Mouse (Mus musculus) hindbrain, embryonic 15.5 days (tissue): ENCODE measurements at regions not wholly inside any gene's neighbourhood (a gene's known extent, or its start where the extent isn't known, plus 50 kb on each side); places are given as distances from the start of the nearest gene placed in this dataset.

ENCODE experiments used
- ATAC-seq: fragments of 200-750 bp; cut with Nextera tagmentation; 2 replicates; pipeline ENCODE4 v1.8.0; 2017; ENCODE audit warnings: low read depth, moderate number of reproducible peaks, moderate TSS enrichment; ENCODE audit not compliant: low FRiP score
- H3K27ac ChIP-seq: fragments of 300-500 bp; sonication (generic); replicated peaks from 2 replicates; pipeline ENCODE4 v1.5.1; 2015; ENCODE audit warnings: mild to moderate bottlenecking, inconsistent platforms
- H3K27me3 ChIP-seq: fragments of 300-500 bp; sonication (generic); 2 replicates; pipeline ENCODE4 v1.6.1; 2015; ENCODE audit warnings: control low read depth, inconsistent platforms
- H3K36me3 ChIP-seq: fragments of 300-500 bp; sonication (generic); 2 replicates; pipeline ENCODE4 v1.6.1; 2015; ENCODE audit warnings: control low read depth, inconsistent platforms
- H3K4me1 ChIP-seq: fragments of 300-500 bp; sonication (generic); replicated peaks from 2 replicates; pipeline ENCODE4 v1.6.1; 2015; ENCODE audit warnings: control low read depth, inconsistent platforms
- H3K4me2 ChIP-seq: fragments of 300-500 bp; sonication (generic); 2 replicates; pipeline ENCODE4 v1.6.1; 2015; ENCODE audit warnings: moderate library complexity, mild to moderate bottlenecking, inconsistent platforms
- H3K4me3 ChIP-seq: fragments of 300-500 bp; sonication (generic); 2 replicates; pipeline ENCODE4 v1.5.1; 2015; ENCODE audit warnings: mild to moderate bottlenecking, inconsistent platforms
- H3K9ac ChIP-seq: fragments of 300-500 bp; sonication (generic); 2 replicates; pipeline ENCODE4 v1.6.1; 2015; ENCODE audit warnings: inconsistent platforms
- H3K9me3 ChIP-seq: fragments of 300-500 bp; sonication (generic); 2 replicates; pipeline ENCODE4 v1.6.1; 2016; ENCODE audit warnings: control low read depth, inconsistent platforms
- WGBS: fragments of 180-500 bp; shearing (Covaris S2); methylation state at CpG from one replicate; pipeline ENCODE4 v1.1.7; 2015; 5-methylcytosine and 5-hydroxymethylcytosine counted together

DNA sequence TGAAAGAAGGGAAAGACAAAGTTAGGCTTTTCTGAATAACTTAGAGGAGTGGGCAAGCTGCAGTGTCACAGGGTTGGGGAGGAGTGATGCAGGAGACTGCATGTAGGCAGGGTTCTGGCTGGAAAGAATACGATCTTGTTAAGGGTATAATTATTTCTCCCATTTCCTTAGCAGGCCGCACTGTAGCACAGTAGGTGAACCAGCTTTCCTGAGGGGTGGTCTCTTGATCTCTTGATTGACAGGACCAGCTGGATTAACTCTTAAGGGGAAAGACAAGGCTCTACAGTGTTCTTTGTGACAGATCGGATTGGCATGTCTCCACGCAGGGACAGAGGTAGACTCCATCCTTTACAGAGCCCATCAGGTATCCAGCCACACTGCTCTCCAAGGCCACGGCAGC lies 54.5 kb upstream of the Meis1 start:
- 46% methylated on average over 5 of the region's 5 CpGs for WGBS
- H3K9me3 ChIP-seq, result no peaks in the 10 kb centered on the region
- no peaks in the 10 kb centered on the region for H3K36me3 ChIP-seq
- no peak overlapping the region for H3K4me3 ChIP-seq
- H3K4me2 ChIP-seq, result no peak overlapping the region
- peaks cover 6% of the 10 kb centered on the region; the same call in 1 of the 2 replicates for H3K4me1 ChIP-seq
- no peaks in the 10 kb centered on the region for H3K27me3 ChIP-seq
- no peak for ATAC-seq
- H3K27ac ChIP-seq, result no peak overlapping the region
- H3K9ac ChIP-seq, result no peak overlapping the region

- Histone ChIP-seq H3K4me1 (peaks cover 6% of the 10 kb centered on the region; the same call in 1 of the 2 replicates), H3K4me3 (no peak overlapping the region), H3K4me2 (peak overlapping the region; percentile 19; the same call in 1 of the 2 replicates), H3K27ac (peak overlapping the region; percentile 56), H3K9ac (no peak overlapping the region), H3K36me3 (no peaks in the 10 kb centered on the region), H3K9me3 (no peaks in the 10 kb centered on the region), H3K27me3 (no peaks in the 10 kb centered on the region)
- ATAC-seq, result peak; percentile 83
- 19% methylated on average over 11 of the region's 11 CpGs for WGBS
Observed at GRCm38 (mm10) chr11:19073887-19074564, 55.2 kb upstream of the Meis1 start.

- no peak overlapping the region for H3K4me3 ChIP-seq
- H3K36me3 ChIP-seq, result no peaks in the 10 kb centered on the region
- no peaks in the 10 kb centered on the region for H3K4me1 ChIP-seq
- no peak overlapping the region for H3K9ac ChIP-seq
- H3K27ac ChIP-seq, result no peak overlapping the region
- no peak for ATAC-seq
- H3K4me2 ChIP-seq, result no peak overlapping the region
- 73% methylated on average over 15 of the region's 15 CpGs for WGBS
- no peaks in the 10 kb centered on the region for H3K27me3 ChIP-seq
- no peaks in the 10 kb centered on the region for H3K9me3 ChIP-seq
Observed at GRCm38 (mm10) chr11:19091101-19091857, 72.5 kb upstream of the Meis1 start.

DNA sequence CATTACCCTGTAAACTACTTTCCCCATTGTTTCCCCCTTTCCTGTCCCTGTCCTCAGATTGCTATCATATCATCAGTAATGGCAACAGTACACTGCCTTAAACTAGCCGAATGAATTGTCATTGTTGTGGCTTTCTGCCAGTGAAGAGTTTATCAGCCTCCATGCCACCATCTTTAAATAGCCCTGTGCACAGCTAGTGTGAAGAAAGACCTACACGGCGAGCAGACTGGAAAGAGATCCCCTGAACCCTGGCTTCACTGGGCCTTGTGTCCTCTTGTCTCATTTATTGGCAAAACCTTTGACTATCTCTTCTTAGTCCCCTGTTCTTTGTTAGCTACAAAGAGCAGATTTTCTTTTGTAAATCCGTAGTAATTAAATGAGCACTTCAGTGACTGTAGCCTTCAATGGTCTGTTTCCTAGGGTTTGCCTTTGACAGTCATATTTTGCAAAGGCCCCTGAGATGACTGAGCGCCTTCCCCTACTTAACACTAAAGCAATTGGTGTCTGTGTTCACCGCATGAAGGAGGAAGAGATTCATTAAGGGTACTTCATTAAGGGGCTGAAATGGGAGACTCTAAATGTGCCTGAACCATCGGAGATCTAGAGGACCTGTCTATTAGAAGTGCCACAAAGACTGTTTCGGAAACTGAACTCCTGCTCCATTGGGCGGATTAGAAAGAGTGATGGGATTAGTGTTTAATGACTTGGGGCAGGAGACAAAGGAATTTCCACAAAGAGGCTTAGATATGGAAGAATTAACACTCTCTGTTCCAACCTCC lies 74.4 kb upstream of the Meis1 start:
- H3K4me1 ChIP-seq, result no peaks in the 10 kb centered on the region
- no peak overlapping the region for H3K9ac ChIP-seq
- H3K27ac ChIP-seq, result no peak overlapping the region
- H3K36me3 ChIP-seq, result no peaks in the 10 kb centered on the region
- ATAC-seq, result no peak
- no peak overlapping the region for H3K4me2 ChIP-seq
- H3K9me3 ChIP-seq, result no peaks in the 10 kb centered on the region
- H3K27me3 ChIP-seq, result no peaks in the 10 kb centered on the region
- no peak overlapping the region for H3K4me3 ChIP-seq
- WGBS, result 53% methylated on average over 9 of the region's 9 CpGs

DNA sequence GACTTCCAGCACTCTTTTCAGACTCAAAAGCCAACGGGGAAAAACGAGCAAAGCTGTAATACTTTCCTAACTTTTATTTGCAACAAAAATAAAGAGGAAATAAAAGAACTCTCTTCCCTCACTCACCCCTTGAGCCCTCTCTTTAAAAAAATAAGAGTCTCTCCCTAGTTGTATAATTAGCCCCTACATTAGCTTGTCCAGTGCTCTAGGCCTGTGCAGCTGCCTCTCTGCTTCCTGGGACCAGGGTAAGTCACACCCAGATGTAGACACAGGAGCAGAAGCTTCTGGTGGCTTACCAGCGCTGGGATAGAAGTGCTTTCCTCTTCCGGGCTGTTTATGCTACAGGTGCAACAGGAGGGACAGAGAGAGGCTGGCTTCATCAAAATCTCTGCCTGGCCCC lies 75.0 kb upstream of the Meis1 start:
- H3K27me3 ChIP-seq, result no peaks in the 10 kb centered on the region
- H3K4me1 ChIP-seq, result no peaks in the 10 kb centered on the region
- H3K4me3 ChIP-seq, result no peak overlapping the region
- no peak overlapping the region for H3K4me2 ChIP-seq
- no peak overlapping the region for H3K9ac ChIP-seq
- no peaks in the 10 kb centered on the region for H3K36me3 ChIP-seq
- H3K9me3 ChIP-seq, result no peaks in the 10 kb centered on the region
- WGBS, result 58% methylated on average over 4 of the region's 4 CpGs
- no peak for ATAC-seq
- no peak overlapping the region for H3K27ac ChIP-seq

DNA sequence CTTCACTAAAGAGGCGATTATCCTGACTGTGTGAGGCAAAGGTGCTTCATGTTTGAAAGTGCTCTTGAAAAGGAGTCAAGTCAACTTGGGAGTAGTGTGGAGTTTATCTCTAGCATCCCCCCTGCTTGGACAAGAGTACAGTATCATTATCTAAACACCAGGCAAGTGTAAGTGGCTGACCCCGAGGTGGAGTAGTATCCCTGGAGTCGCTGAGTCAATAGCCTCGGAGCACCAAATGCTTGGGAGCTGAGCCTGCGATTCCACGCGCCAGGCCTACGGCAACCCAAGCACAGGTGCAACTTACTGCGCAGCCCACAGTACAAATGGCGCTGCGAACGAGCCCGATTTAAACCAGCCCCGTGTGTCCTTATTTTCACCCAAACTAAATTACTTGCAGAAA lies 75.4 kb upstream of the Meis1 start:
- WGBS, result 88% methylated on average over 14 of the region's 14 CpGs

DNA sequence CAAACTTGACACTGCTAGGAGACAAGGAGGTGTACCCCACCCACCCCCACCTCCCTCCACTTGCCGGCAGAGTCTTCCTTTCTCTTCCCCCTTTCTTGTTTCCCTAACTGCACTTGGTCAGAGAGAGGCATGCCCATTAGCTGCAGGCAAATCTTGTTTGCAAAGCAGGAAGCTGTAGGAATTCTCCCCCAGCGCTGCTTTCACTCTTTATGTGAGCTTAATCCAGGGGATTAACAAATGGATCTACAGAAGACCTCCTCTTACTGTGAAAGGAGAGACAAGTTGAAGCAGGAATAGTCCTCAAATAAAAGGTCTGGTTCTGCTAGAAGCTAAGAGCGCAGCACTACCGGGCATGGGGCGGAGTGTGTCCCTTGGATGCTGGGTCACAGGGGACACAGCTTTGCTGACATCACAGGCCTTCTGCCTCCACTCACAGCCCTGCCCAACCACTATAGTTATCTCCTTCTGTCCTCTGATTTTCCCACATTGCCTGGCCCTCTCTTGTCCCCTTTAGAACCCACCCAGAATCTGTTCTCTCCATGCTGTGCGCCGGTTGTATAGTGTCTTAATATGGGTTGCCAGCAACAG lies 84.3 kb upstream of the Meis1 start:
- no peak overlapping the region for H3K27ac ChIP-seq

More for the DNA sequence above, 75.4 kb upstream of the Meis1 start:
- Histone ChIP-seq H3K4me2 (no peak overlapping the region), H3K27ac (no peak overlapping the region), H3K27me3 (no peaks in the 10 kb centered on the region), H3K4me1 (no peaks in the 10 kb centered on the region), H3K9me3 (no peaks in the 10 kb centered on the region), H3K9ac (no peak overlapping the region), H3K4me3 (no peak overlapping the region), H3K36me3 (no peaks in the 10 kb centered on the region)
- ATAC-seq, result no peak

DNA sequence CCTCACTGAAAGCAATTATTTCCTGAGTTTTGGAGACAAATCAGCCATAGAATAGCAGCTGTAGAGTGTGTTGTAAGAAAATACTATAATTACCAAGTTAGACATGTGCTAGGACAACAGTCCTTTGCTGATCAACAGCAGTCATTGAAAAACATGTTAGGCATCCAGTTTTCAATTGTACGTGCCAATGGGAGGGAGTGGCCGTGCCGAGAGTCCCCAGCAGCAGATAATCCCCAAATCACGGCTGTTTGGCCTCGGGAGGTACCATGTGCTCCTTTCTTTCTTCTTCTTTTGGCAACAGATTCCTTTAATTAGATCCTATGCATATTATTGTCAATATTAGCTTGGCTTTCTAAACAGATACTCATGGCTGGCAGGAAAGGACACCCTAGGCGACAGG lies 88.4 kb upstream of the Meis1 start:
- H3K4me1 ChIP-seq, result 0 out of 2 replicates have a peak, but pooled peaks cover 3% of the 10 kb centered on the region
- H3K27me3 ChIP-seq, result no peaks in the 10 kb centered on the region
- no peaks in the 10 kb centered on the region for H3K9me3 ChIP-seq
- H3K27ac ChIP-seq, result no peak overlapping the region
- H3K4me3 ChIP-seq, result no peak overlapping the region
- H3K4me2 ChIP-seq, result no peak overlapping the region
- 55% methylated on average over 6 of the region's 6 CpGs for WGBS
- no peak overlapping the region for H3K9ac ChIP-seq
- H3K36me3 ChIP-seq, result no peaks in the 10 kb centered on the region
- ATAC-seq, result no peak

More for the DNA sequence above, 84.3 kb upstream of the Meis1 start:
- Histone ChIP-seq H3K9me3 (no peaks in the 10 kb centered on the region), H3K27me3 (no peaks in the 10 kb centered on the region), H3K4me3 (no peak overlapping the region), H3K9ac (no peak overlapping the region), H3K4me2 (no peak overlapping the region), H3K36me3 (no peaks in the 10 kb centered on the region), H3K4me1 (no peaks in the 10 kb centered on the region)
- ATAC-seq, result no peak
- WGBS, result 46% methylated on average over 7 of the region's 7 CpGs

- H3K27me3 ChIP-seq, result no peaks in the 10 kb centered on the region
- no peak overlapping the region for H3K9ac ChIP-seq
- H3K27ac ChIP-seq, result no peak overlapping the region
- no peak overlapping the region for H3K4me3 ChIP-seq
- no peak for ATAC-seq
- 0 out of 2 replicates have a peak, but pooled peaks cover 4% of the 10 kb centered on the region for H3K4me1 ChIP-seq
- 61% methylated on average over 4 of the region's 4 CpGs for WGBS
- no peaks in the 10 kb centered on the region for H3K9me3 ChIP-seq
- H3K4me2 ChIP-seq, result no peak overlapping the region
- H3K36me3 ChIP-seq, result no peaks in the 10 kb centered on the region
Observed at GRCm38 (mm10) chr11:19109055-19109454, 90.3 kb upstream of the Meis1 start.

- H3K4me2 ChIP-seq, result no peak overlapping the region
- WGBS, result 45% methylated on average over 7 of the region's 7 CpGs
- no peaks in the 10 kb centered on the region for H3K36me3 ChIP-seq
- ATAC-seq, result peak; percentile 68; the same call in 1 of the 2 replicates
- H3K9me3 ChIP-seq, result no peaks in the 10 kb centered on the region
- no peaks in the 10 kb centered on the region for H3K27me3 ChIP-seq
- no peak overlapping the region for H3K9ac ChIP-seq
- H3K27ac ChIP-seq, result no peak overlapping the region
- 0 out of 2 replicates have a peak, but pooled peaks cover 6% of the 10 kb centered on the region for H3K4me1 ChIP-seq
- no peak overlapping the region for H3K4me3 ChIP-seq
Observed at GRCm38 (mm10) chr11:19111916-19112575, 93.3 kb upstream of the Meis1 start.

- Histone ChIP-seq H3K27me3 (no peaks in the 10 kb centered on the region), H3K4me1 (peaks cover 24% of the 10 kb centered on the region), H3K4me3 (no peak overlapping the region), H3K9ac (no peak overlapping the region), H3K27ac (no peak overlapping the region), H3K36me3 (no peaks in the 10 kb centered on the region), H3K4me2 (no peak overlapping the region), H3K9me3 (no peaks in the 10 kb centered on the region)
- WGBS, result 67% methylated on average over 2 of the region's 2 CpGs
- ATAC-seq, result no peak
Observed at GRCm38 (mm10) chr11:19117121-19117520, 98.3 kb upstream of the Meis1 start.
